Mouse (Mus musculus): ENCODE results near the gene Tifa.

Tifa gene

GRCm38 (mm10) chr3:127871575-127871974 is 82.0 kb downstream of the Tifa start:
- no peak for DNase-seq

- DNase-seq: no peak
Measured at GRCm38 (mm10) chr3:127874254-127874883, 84.8 kb downstream of the Tifa start.

- DNase-seq: no peak
Measured at GRCm38 (mm10) chr3:127875059-127875458, 85.5 kb downstream of the Tifa start.

- DNase-seq: no peak
Measured at GRCm38 (mm10) chr3:127875509-127875908, 85.9 kb downstream of the Tifa start.

GRCm38 (mm10) chr3:127879968-127880367 is 90.4 kb downstream of the Tifa start:
- no peak for DNase-seq

- no peak for DNase-seq
Measured at GRCm38 (mm10) chr3:127881684-127882083, 92.1 kb downstream of the Tifa start.
